Mouse (Mus musculus) kidney, embryonic 14.5 days (tissue): ENCODE measurements around the gene Slc37a2. TPM values are rescaled to one million over a fixed set of nuclear protein-coding genes. Genes with fewer than 3 reads are reported as not detected.

Experiments
- ATAC-seq: fragments of 200-750 bp; cut with Nextera tagmentation; 2 replicates; pipeline ENCODE4 v1.8.0; 2017; ENCODE audit warnings: moderate number of reproducible peaks, mild to moderate bottlenecking, moderate TSS enrichment, moderate library complexity; ENCODE audit not compliant: low FRiP score, low TSS enrichment
- H3K27ac ChIP-seq: fragments of 300-500 bp; sonication (generic); 2 replicates; pipeline ENCODE4 v1.5.1; 2014; ENCODE audit warnings: low read depth, mild to moderate bottlenecking, low read length, moderate library complexity, mixed read lengths
- H3K27me3 ChIP-seq: fragments of 300-500 bp; sonication (generic); 2 replicates; pipeline ENCODE4 v1.6.1; 2014; ENCODE audit warnings: mild to moderate bottlenecking, low read length; ENCODE audit not compliant: control insufficient read depth, insufficient read depth
- H3K36me3 ChIP-seq: fragments of 300-500 bp; sonication (generic); 2 replicates; pipeline ENCODE4 v1.6.1; 2014; ENCODE audit warnings: low read length, mixed read lengths; ENCODE audit not compliant: control insufficient read depth, insufficient read depth
- H3K4me1 ChIP-seq: fragments of 300-500 bp; sonication (generic); 2 replicates; pipeline ENCODE4 v1.6.1; 2014; ENCODE audit warnings: low read length, mixed read lengths; ENCODE audit not compliant: control insufficient read depth, insufficient read depth
- H3K4me2 ChIP-seq: fragments of 300-500 bp; sonication (generic); replicated peaks from 2 replicates; pipeline ENCODE4 v1.6.1; 2014; ENCODE audit warnings: low read depth, mild to moderate bottlenecking, low read length
- H3K4me3 ChIP-seq: fragments of 300-500 bp; sonication (generic); 2 replicates; pipeline ENCODE4 v1.5.1; 2014; ENCODE audit warnings: mild to moderate bottlenecking, low read length
- H3K9ac ChIP-seq: fragments of 300-500 bp; sonication (generic); 2 replicates; pipeline ENCODE4 v1.6.1; 2014; ENCODE audit warnings: low read depth, mild to moderate bottlenecking, low read length, moderate library complexity
- H3K9me3 ChIP-seq: fragments of 300-500 bp; sonication (generic); 2 replicates; pipeline ENCODE4 v1.6.1; 2016; ENCODE audit warnings: low read length; ENCODE audit not compliant: control insufficient read depth
- WGBS: fragments of 180-500 bp; shearing (Covaris S2); extraction: QIAGEN DNeasy Blood & Tissue Kit; methylation state at CpG from one replicate; pipeline ENCODE4 v1.1.7; 2014; 5-methylcytosine and 5-hydroxymethylcytosine counted together
- polyA plus RNA-seq: library from polyadenylated mRNA; unstranded; fragments of >200 nt; fragmentation: Nextera tagmentation; extraction: Ambion mirVana; gene quantifications from 2 replicates; pipeline ENCODE4 v1.2.1, GENCODE M21; 2014

Slc37a2 gene
- polyA plus RNA-seq, 1 experiment from 2014 or later, result 1.6 TPM

DNA sequence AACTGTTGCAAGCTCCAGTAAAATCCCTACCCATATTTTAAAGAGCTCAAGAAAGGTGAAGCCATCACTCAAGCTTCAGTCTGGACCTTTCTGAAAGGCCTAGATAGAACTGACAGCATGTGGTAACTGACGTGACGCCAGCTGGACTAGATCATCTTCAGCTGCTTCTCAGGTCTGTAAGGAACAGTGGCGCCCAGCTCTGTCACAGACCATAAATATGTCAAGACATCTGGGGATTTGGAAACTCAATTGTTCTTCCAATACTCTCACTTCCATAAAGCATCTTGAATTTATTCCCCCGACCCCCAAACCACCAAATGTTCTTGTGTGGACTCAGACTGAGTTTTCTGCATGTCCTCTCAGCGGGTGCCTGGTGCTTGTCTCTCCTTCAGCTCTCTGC, 55.1 kb downstream of the Slc37a2 start:
- 49% methylated on average over 5 of the region's 5 CpGs for WGBS
- H3K4me1 ChIP-seq, result no peaks in the 10 kb centered on the region
- H3K27me3 ChIP-seq, result no peaks in the 10 kb centered on the region
- ATAC-seq, result no peak
- no peak overlapping the region for H3K4me3 ChIP-seq
- H3K9ac ChIP-seq, result no peak overlapping the region
- H3K27ac ChIP-seq, result no peak overlapping the region
- no peaks in the 10 kb centered on the region for H3K36me3 ChIP-seq
- H3K9me3 ChIP-seq, result no peaks in the 10 kb centered on the region
- no peak overlapping the region for H3K4me2 ChIP-seq

DNA sequence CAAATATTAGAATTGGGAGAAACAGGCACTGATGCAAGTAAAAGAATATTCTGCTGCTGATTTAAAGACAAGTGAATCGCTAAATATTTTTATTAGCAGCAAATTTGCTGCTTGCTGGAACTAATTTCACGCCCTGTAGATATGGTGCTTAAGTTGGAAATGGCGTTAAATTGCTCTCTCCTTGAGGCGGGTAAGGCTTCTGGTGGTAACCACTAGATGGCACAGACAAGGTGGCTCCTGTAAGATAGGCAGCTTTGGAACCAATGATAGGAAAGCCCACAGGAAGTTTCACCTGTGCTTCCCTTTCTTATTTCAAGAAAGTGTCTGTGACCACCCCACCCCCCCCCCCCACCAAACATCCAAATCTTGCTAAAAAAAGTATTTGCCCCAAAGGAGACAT, 58.5 kb downstream of the Slc37a2 start:
- Histone ChIP-seq H3K9ac (no peak overlapping the region), H3K9me3 (no peaks in the 10 kb centered on the region), H3K4me1 (no peaks in the 10 kb centered on the region), H3K27me3 (no peaks in the 10 kb centered on the region), H3K4me3 (no peak overlapping the region), H3K27ac (no peak overlapping the region), H3K36me3 (no peaks in the 10 kb centered on the region), H3K4me2 (no peak overlapping the region)
- no peak for ATAC-seq
- WGBS, result 80% methylated on average over 4 of the region's 4 CpGs

DNA sequence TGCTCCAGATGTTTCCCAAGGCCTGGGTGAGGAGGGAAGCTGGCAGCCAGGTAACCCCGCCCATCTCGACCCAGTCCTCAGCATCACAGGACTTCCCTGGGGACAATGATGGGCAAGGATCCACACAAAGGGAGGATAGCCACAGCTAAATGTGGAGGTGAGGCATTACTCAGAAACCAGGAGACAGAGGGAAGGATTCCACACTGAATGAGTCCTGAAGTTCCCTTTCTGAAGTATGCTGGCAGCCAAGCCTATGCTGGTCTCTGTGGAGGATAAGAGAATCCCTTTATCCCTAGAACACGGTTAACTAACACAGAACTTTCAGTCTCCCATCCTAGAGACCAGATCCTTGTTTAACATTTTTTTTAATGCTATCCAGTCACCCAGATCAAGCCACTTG, 67.5 kb downstream of the Slc37a2 start:
- no peak overlapping the region for H3K9ac ChIP-seq
- H3K9me3 ChIP-seq, result no peaks in the 10 kb centered on the region
- ATAC-seq, result no peak
- H3K4me2 ChIP-seq, result no peak overlapping the region
- 82% methylated on average over 3 of the region's 3 CpGs for WGBS
- H3K4me1 ChIP-seq, result no peaks in the 10 kb centered on the region
- H3K27me3 ChIP-seq, result no peaks in the 10 kb centered on the region
- no peaks in the 10 kb centered on the region for H3K36me3 ChIP-seq
- no peak overlapping the region for H3K27ac ChIP-seq
- no peak overlapping the region for H3K4me3 ChIP-seq

DNA sequence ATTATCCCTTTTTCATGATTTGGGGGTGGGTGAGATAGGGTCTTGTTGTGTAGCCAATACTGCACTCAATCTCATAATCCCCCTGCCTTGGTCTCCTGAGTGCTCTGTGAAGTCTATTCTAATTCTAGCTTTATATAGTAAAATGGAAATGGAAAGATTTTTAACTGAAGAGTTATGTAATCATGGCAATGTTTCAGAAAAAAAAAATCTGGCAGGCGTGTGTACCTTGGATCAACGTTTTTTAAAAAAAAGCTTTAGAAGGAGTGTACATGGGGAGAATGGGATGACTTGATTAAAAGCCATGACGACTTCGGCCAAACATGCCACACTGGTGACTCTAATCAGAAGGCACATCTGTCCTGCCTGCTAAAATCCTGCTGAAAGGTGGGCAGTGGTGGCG, 68.1 kb downstream of the Slc37a2 start:
- H3K27me3 ChIP-seq, result no peaks in the 10 kb centered on the region
- no peak for ATAC-seq
- H3K4me1 ChIP-seq, result no peaks in the 10 kb centered on the region
- H3K36me3 ChIP-seq, result no peaks in the 10 kb centered on the region
- H3K4me2 ChIP-seq, result no peak overlapping the region
- no peak overlapping the region for H3K27ac ChIP-seq
- no peak overlapping the region for H3K4me3 ChIP-seq
- no peak overlapping the region for H3K9ac ChIP-seq
- H3K9me3 ChIP-seq, result no peaks in the 10 kb centered on the region
- 88% methylated on average over 5 of the region's 5 CpGs for WGBS

DNA sequence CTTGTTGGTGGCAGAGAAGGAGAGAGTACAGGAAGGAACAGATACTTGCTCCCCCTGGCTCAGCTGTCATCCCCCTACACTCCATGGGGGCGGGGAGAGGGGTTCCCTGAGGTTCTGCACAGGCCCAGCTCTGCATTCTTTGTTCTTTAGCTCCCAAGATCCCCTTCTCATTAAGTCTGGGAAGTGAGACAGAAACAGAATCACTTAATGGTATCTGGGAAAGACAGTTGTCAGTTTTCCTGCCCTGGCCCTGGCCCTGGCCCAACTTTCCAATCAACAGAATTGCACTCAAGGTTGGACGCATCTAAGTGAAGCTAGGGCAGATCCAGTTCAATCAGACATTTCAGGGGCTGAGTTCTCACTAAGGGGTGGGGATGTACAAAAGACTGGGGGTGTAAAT, 72.4 kb downstream of the Slc37a2 start:
- Histone ChIP-seq H3K4me3 (no peak overlapping the region), H3K27me3 (no peaks in the 10 kb centered on the region), H3K27ac (no peak overlapping the region), H3K4me2 (no peak overlapping the region), H3K9me3 (no peaks in the 10 kb centered on the region), H3K36me3 (no peaks in the 10 kb centered on the region), H3K9ac (no peak overlapping the region), H3K4me1 (no peaks in the 10 kb centered on the region)
- WGBS, result 83% methylated on average over 2 of the region's 2 CpGs
- ATAC-seq, result no peak

DNA sequence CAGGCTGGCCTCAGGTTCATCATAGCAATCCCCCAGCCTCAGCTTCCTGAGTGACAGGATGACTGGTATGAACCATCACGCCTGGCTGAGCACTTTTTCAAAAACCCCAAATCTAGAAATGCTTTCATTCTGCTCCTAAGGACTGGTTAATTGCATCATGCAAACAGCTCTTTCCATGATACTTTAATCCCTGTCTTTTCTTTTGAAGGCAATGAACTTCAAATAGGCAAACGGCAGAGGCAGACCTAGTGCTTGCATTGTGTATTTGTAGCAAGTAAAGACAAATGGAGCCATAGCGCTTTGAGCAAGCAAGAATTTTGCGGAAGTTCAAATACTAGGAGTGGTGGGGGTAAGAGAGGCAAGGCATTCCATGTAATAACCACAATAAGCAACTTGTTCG, 73.9 kb downstream of the Slc37a2 start:
- Histone ChIP-seq H3K27me3 (no peaks in the 10 kb centered on the region), H3K27ac (no peak overlapping the region), H3K9ac (no peak overlapping the region), H3K9me3 (no peaks in the 10 kb centered on the region), H3K4me2 (no peak overlapping the region), H3K4me1 (no peaks in the 10 kb centered on the region; the same call in 1 of the 2 replicates), H3K4me3 (no peak overlapping the region), H3K36me3 (no peaks in the 10 kb centered on the region)
- WGBS, result 87% methylated on average over 5 of the region's 5 CpGs
- ATAC-seq, result no peak

DNA sequence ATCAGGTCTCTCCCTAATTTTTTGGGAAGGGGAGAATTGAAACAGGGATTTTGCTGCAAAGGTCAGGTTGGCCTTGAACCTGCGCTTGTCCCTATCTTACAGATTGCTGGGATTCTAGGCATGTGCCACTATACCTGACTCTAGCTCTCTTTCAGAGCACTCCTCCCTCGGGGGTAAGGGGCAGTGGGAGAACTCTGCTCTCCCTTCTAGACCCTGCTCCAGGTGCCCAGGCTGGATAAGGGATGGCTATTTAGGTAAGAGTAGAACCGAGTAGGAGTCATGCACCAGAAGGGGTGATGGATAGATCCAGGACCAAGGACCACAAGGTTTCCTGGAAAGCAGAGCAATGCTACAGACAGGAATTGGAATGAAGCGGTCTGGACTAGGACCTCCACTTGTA, 75.9 kb downstream of the Slc37a2 start:
- Histone ChIP-seq H3K4me3 (no peak overlapping the region), H3K9ac (no peak overlapping the region), H3K9me3 (no peaks in the 10 kb centered on the region), H3K27ac (no peak overlapping the region), H3K4me1 (no peaks in the 10 kb centered on the region; the same call in 1 of the 2 replicates), H3K4me2 (no peak overlapping the region), H3K27me3 (no peaks in the 10 kb centered on the region), H3K36me3 (no peaks in the 10 kb centered on the region)
- ATAC-seq, result no peak
- WGBS, result 88% methylated on average over 4 of the region's 4 CpGs

DNA sequence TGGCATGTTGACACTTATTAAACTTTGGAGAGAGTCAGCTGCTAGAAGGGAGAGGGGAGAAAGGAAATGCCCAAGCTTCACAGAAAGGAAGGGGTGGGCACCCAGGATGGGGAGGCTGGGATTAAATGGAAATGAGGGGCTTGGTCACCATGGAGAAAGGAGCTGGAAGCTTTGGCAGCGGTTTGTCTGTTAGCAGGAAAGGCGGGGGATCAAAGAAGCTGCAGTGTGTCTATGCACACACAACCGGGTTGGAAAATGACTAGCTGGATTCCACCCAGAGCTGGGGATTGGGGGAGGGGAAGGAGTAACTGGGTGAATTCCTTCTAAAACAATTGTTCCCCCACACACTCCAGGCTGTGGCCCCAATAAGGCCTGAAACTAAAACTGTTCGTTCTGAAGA, 76.6 kb downstream of the Slc37a2 start:
- WGBS, result 40% methylated on average over 4 of the region's 4 CpGs
- no peaks in the 10 kb centered on the region; the same call in 1 of the 2 replicates for H3K4me1 ChIP-seq
- H3K36me3 ChIP-seq, result no peaks in the 10 kb centered on the region
- H3K4me3 ChIP-seq, result no peak overlapping the region
- no peaks in the 10 kb centered on the region for H3K27me3 ChIP-seq
- no peak overlapping the region for H3K4me2 ChIP-seq
- ATAC-seq, result no peak
- H3K9me3 ChIP-seq, result no peaks in the 10 kb centered on the region
- H3K27ac ChIP-seq, result no peak overlapping the region
- no peak overlapping the region for H3K9ac ChIP-seq
